Mouse (Mus musculus) spleen, adult 2 months (tissue): Measurements from ENCODE around the gene Hmcn2.

Source experiments
- CTCF ChIP-seq: fragments of 200-500 bp; IDR thresholded peaks from 2 replicates; pipeline ENCODE4 v1.5.1; 2011; ENCODE audit warnings: mild to moderate bottlenecking, inconsistent platforms; ENCODE audit not compliant: insufficient read depth, insufficient read length, insufficient replicate concordance; ENCODE audit errors: extremely low read depth
- POLR2A ChIP-seq: fragments of 200-500 bp; IDR thresholded peaks from 2 replicates; pipeline ENCODE4 v1.6.1; 2011; ENCODE audit warnings: low read depth, low read length, inconsistent platforms

GRCm38 (mm10) chr2:31454280-31454679 is 140.1 kb downstream of the Hmcn2 start:
- TF ChIP-seq CTCF: no peak
- TF ChIP-seq POLR2A: no peak
